Mouse (Mus musculus): ENCODE measurements around the gene Gm3336.

DNA sequence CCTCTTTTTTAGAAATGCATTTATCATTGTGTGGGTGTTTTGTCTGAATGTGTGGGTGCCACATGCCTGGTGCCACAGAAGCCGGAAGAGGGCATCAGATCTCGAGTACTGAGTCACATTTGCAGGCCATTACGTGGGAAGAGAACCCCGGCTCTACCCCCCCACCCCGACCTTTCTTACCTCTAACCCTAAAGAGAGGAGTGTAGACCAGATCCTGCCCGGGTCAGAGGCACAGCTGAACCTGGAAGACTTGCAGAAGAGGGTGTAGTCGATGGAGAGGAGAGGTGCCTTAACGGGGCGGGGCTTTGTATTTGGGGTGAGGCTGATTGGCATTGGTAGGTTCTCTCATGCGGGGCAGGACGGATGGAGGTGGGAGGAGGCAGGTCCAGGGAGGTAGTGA is 26.5 kb downstream of the Gm3336 start:
- TF ChIP-seq CTCF (IDR thresholded peaks at IDR 0.05; ENCODE audit: extremely low read depth, insufficient read depth, insufficient read length, insufficient replicate concordance) (no peak), POLR2A (IDR thresholded peaks at IDR 0.05; ENCODE audit: low read depth, low read length) (no peak)
